Mouse (Mus musculus): Measurements from ENCODE around the gene Mrpl46. TPM values are rescaled to one million over a fixed set of nuclear protein-coding genes. Genes with fewer than 3 reads are reported as not detected.
A peak's percentile ranks its signal among the peaks of the same experiment; 100 is the strongest.

Mrpl46 gene
- 39.5 and 40.5 TPM in 2 replicates for polyA plus RNA-seq (2015; fragmentation: Nextera tagmentation; extraction: Ambion mirVana)

DNA sequence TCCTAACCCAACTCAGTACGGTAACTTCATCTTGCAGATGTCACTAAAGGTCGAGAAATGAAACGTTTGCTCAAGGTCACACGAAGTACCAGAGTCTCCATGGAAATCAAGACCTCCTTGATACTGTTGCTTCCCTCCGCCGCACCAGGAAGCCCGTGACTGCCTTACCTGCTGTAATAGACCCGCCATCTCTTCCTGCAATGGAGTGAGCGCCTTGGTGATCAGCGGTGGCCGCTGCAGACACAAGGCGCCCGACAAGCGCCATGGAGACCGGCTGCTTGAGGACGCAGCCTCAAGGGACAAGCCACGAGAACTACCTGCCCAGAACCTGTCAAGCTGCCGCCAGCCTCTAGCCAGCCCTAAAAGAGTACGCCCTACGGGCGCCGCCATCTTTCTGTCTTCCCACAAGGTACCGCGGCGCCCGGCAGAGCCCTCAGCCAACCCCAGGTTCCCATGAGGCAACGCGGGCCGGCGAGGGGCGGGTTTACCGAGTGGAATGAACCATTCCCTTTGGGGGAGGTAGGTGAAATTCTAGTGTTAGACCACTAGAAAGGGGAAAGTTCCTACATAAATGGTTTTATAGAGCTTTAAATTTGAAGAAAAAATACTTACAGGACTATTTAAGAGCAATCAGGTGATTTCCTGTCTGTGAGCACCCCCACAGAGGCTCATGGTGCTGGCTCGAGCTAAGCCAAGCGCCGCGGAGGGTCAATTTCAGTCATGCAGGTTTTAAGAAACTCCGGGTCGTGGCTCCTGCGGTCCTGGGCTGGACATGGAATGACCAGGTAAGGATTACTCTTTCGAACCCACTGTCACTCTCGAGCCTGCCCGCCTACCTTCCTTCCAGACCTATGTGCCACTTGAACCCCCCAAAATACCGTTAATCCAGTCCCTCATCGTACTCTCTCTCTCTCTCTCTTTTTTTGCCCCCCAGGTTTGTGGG, at the start of gene Mrpl46, which contains the start of gene Mrps11:
Mrpl46 (minus strand) TSS at position 893 of the 943 bp plus-strand sequence.
Mrps11 (plus strand) TSS at position 481 of the 943 bp plus-strand sequence.
- H3K36me3 ChIP-seq (replicated peaks) = peaks cover 47% of the 10 kb centered on the region
- H3K27me3 ChIP-seq = no peaks in the 10 kb centered on the region
- H3K9ac ChIP-seq = peak within 1 kb of the TSS; percentile 81
- peaks cover 36% of the 10 kb centered on the region for H3K4me1 ChIP-seq (replicated peaks)
- WGBS (ENCODE audit: insufficient replicate concordance) = under 1% methylated on average over 44 of the region's 44 CpGs
- peak within 1 kb of the TSS; percentile 78 for H3K4me2 ChIP-seq
- ATAC-seq (ENCODE audit: insufficient read depth) = peak; percentile 98
- H3K4me3 ChIP-seq (replicated peaks) = peak within 1 kb of the TSS; percentile 90
- H3K27ac ChIP-seq (replicated peaks) = peak within 1 kb of the TSS; percentile 69
- no peaks in the 10 kb centered on the region for H3K9me3 ChIP-seq (replicated peaks)

DNA sequence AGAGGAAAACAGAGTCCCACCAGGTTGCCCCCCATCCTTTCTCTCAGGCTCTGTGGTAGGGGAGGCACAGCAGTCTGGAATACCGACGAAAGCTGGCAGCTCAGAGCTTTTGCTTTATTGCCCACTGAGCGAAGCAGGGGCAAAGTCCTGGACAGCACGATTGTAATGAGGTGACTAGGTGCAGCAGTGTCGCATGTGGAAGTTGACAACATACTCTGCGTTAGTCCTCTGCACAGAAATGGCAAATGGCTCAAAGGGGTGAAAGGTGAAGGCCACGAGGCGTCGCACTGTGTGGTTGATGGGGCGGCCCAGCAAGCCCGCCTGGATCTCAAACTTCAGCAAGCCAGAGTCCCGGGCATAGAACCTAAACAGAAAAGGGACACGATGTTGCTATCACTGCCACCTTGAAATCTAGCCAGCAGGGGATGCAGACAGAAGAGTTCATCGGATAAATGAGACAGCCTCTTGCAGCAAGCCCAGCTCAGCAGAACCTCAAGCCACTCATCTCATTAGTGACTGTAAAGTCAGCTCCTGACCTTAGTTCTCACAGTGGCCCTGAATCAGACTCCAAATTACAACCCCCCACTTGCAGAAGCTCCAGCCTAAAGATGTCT, 44.5 kb upstream of the Mrpl46 start:
- Histone ChIP-seq H3K4me3 (replicated peaks) (no peak overlapping the region), H3K4me1 (replicated peaks) (no peaks in the 10 kb centered on the region), H3K36me3 (replicated peaks) (peaks cover 44% of the 10 kb centered on the region), H3K27ac (replicated peaks) (no peak overlapping the region), H3K9me3 (replicated peaks) (no peaks in the 10 kb centered on the region), H3K4me2 (no peak overlapping the region), H3K27me3 (no peaks in the 10 kb centered on the region), H3K9ac (no peak overlapping the region)
- WGBS (ENCODE audit: insufficient replicate concordance) = 74% methylated on average over 14 of the region's 14 CpGs
- no peak; the same call in 1 of the 2 replicates for ATAC-seq (ENCODE audit: insufficient read depth)

DNA sequence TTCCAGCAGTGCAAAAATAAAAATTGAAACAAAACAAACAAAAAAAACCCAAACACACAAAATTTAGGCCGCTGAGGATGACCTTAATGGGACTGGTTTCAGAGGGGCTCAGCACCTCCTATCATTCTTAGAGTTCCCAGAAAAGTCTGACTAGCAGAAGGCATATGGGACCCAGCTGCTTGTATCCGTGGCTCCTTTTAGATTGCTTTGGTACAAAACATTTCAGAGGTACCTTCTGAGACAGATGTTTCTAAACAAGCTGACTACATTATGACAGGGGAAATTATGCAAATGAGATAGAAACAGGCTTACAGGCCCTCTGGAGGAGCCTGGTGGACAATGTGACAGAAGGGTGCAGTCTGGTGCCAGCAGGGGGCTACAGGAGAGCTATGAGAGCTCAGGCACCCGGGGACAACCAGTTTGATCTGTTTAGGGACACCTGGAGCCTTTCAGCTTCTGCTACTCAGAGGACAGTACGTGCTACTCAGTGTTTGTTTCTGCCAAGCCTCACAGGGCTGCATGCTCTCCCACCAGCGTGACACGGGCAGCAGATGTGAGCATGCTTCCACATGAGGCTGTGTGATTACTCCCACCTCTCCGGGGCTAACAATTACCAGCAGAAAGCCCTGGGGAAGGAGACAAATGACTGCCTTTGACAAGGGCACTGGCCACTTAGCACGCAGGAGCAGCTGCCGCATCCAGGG, 43.5 kb upstream of the Mrpl46 start:
- H3K4me2 ChIP-seq = no peak overlapping the region
- H3K36me3 ChIP-seq (replicated peaks) = peaks cover 44% of the 10 kb centered on the region
- H3K4me1 ChIP-seq (replicated peaks) = no peaks in the 10 kb centered on the region
- no peak overlapping the region for H3K27ac ChIP-seq (replicated peaks)
- no peak overlapping the region for H3K9ac ChIP-seq
- no peak overlapping the region for H3K4me3 ChIP-seq (replicated peaks)
- no peaks in the 10 kb centered on the region for H3K9me3 ChIP-seq (replicated peaks)
- H3K27me3 ChIP-seq = no peaks in the 10 kb centered on the region
- no peak; the same call in 1 of the 2 replicates for ATAC-seq (ENCODE audit: insufficient read depth)
- WGBS (ENCODE audit: insufficient replicate concordance) = 69% methylated on average over 9 of the region's 9 CpGs

DNA sequence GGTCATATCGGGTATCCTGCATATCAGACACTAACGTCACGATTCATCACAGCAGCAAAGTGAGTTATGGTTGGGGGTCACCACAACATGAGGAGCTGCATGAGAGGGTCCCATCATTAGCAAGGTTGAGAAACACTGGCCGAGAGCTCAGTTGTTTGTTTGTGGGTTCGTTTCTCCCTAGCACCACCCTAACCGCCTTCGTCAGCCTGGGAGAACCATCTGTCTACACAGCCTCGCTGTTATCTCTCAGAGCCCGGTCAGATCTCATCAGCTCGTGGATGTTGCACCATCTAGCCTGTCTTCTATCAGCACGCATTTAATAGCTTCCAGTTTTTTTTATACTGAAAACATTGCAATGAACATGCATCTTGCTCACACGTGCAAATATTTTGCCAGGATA, 35.0 kb upstream of the Mrpl46 start:
- ATAC-seq (ENCODE audit: insufficient read depth) = no peak
- H3K9me3 ChIP-seq (replicated peaks) = no peaks in the 10 kb centered on the region
- H3K27ac ChIP-seq (replicated peaks) = no peak overlapping the region
- no peak overlapping the region for H3K4me3 ChIP-seq (replicated peaks)
- WGBS (ENCODE audit: insufficient replicate concordance) = 39% methylated on average over 12 of the region's 12 CpGs
- H3K27me3 ChIP-seq = no peaks in the 10 kb centered on the region
- H3K4me1 ChIP-seq (replicated peaks) = peaks cover 16% of the 10 kb centered on the region
- no peak overlapping the region for H3K9ac ChIP-seq
- no peak overlapping the region for H3K4me2 ChIP-seq
- no peaks in the 10 kb centered on the region for H3K36me3 ChIP-seq (replicated peaks)

DNA sequence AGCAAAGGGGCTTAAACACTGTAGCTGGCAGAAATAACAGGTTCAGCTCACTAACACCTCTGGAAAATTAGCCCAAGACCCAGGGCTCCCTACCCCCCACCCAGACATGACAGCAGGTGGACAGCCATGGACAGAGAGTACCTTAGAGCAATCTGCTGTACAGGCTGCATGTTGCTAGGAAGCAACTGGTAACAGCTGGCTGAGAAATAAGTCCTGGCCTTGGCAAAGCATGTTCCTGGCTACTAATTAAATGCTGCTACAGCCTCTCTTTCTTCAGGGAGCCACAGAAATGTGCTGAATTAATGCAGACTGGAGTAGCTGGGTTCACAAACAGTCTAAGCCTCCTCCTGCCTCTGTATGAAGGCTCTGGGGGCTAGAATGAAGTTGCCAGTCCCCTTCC, 31.4 kb upstream of the Mrpl46 start:
- no peak overlapping the region for H3K27ac ChIP-seq (replicated peaks)
- H3K9ac ChIP-seq = no peak overlapping the region
- H3K4me3 ChIP-seq (replicated peaks) = no peak overlapping the region
- H3K4me2 ChIP-seq = no peak overlapping the region
- H3K9me3 ChIP-seq (replicated peaks) = no peaks in the 10 kb centered on the region
- no peak for ATAC-seq (ENCODE audit: insufficient read depth)
- H3K36me3 ChIP-seq (replicated peaks) = no peaks in the 10 kb centered on the region
- no peaks in the 10 kb centered on the region for H3K27me3 ChIP-seq
- H3K4me1 ChIP-seq (replicated peaks) = peaks cover 18% of the 10 kb centered on the region

DNA sequence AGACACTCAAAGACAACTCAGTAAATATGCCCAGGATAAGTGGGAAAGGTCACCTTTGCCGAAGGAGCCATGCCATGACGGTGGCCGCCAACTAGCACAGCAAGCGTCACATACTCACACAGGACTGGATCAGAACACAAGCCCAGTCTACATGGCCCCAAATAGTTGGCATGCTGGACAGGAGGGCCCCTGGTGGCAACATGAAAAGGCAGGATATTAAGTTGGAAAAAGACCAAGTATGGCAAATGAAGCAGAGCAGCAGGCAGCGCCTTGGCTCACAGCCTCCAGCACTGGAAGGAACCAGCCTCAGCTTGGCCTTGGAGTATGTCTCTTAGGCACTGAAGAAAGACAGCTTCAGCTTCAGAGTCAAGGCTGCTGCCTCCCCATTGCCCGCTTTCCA, 30.5 kb upstream of the Mrpl46 start:
- Histone ChIP-seq H3K36me3 (replicated peaks) (no peaks in the 10 kb centered on the region), H3K27me3 (no peaks in the 10 kb centered on the region), H3K9me3 (replicated peaks) (no peaks in the 10 kb centered on the region), H3K4me3 (replicated peaks) (no peak overlapping the region), H3K4me2 (no peak overlapping the region), H3K27ac (replicated peaks) (no peak overlapping the region), H3K4me1 (replicated peaks) (peaks cover 18% of the 10 kb centered on the region), H3K9ac (no peak overlapping the region)
- no peak for ATAC-seq (ENCODE audit: insufficient read depth)
- 81% methylated on average over 6 of the region's 6 CpGs for WGBS (ENCODE audit: insufficient replicate concordance)

DNA sequence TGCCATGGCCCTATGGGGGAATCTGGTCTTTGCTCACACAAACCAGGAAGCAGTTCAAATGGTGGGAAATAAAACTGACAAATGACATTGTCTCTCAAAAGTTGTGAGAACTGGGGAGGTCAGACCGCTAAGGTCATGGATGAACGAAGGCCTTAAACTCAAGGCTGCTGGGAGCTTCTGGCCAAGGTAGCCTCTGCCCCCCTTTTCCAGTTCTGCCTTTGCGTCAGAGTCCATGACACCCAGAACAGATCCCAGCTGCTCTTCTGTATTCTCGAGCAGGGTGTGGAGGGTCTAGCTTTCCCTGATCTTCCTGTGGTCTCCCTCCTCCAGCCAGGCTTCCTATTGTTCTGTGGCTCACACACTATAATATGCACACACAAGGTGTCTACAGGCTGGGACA, 23.9 kb upstream of the Mrpl46 start:
- no peak for ATAC-seq (ENCODE audit: insufficient read depth)
- Histone ChIP-seq H3K27me3 (no peaks in the 10 kb centered on the region), H3K27ac (replicated peaks) (no peak overlapping the region), H3K4me3 (replicated peaks) (no peak overlapping the region), H3K36me3 (replicated peaks) (no peaks in the 10 kb centered on the region), H3K4me2 (no peak overlapping the region), H3K9me3 (replicated peaks) (no peaks in the 10 kb centered on the region), H3K9ac (no peak overlapping the region), H3K4me1 (replicated peaks) (peaks cover 15% of the 10 kb centered on the region; the same call in 1 of the 2 replicates)
- 59% methylated on average over 4 of the region's 4 CpGs for WGBS (ENCODE audit: insufficient replicate concordance)

DNA sequence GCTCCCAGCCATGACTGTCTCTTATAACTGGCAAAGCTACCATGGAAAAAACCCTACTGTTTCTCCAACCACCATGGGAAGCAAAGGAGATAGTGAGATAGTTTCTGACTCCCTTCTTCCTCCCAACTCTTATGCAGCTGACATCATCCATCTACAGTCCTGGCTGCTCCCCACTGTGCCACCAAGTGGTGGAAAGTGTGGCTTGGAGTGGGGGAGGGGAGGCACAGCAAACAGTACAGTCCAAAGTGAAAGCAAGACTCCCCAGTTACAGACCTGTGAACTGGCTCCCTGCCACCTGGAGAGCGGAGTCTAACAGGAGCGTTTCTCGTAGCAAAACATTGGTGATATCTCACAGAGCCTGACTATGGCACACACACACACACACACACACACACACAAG, 20.5 kb upstream of the Mrpl46 start:
- no peak overlapping the region for H3K4me3 ChIP-seq (replicated peaks)
- H3K36me3 ChIP-seq (replicated peaks) = no peaks in the 10 kb centered on the region
- H3K27me3 ChIP-seq = no peaks in the 10 kb centered on the region
- no peak for ATAC-seq (ENCODE audit: insufficient read depth)
- H3K27ac ChIP-seq (replicated peaks) = no peak overlapping the region
- H3K9ac ChIP-seq = no peak overlapping the region
- no peak overlapping the region for H3K4me2 ChIP-seq
- no peaks in the 10 kb centered on the region for H3K9me3 ChIP-seq (replicated peaks)
- WGBS (ENCODE audit: insufficient replicate concordance) = 77% methylated on average over 3 of the region's 3 CpGs
- peaks cover 47% of the 10 kb centered on the region for H3K4me1 ChIP-seq (replicated peaks)

DNA sequence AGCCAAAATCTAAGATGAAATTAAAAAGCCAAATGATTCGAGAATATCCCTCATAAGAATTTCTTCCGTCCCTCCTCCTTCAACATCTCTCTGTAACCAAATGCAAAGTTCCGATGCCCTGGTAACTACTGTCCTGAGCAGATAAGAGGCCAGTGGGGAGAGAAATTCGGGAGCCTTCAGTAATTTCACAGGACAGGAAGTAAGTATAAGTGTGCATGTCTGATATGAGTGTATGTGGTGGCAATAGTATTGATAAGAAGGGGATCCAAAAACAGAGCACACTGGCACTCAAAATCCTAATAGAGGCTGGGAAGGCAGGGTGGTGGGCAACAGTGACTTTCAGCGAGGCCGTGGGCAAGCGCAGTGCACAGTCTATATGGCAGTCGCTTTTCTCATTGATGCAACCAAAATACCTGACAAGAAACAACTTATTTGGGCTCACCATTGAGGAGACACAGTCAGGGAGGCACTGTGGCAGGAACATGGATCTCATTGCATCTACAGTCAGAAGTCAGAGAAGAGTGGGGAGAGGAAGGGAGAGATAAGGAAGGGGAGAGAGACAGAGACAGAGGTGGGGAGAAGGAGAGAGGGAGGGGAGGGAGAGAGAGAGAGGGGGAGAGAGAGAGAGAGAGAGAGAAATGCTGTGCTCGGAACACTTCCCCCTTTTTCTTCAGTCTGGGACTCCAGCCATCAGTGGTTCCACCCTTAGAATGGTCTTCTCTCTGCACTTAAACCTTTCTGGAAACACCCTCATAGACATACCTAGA, 16.6 kb upstream of the Mrpl46 start:
- 15% methylated on average over 9 of the region's 9 CpGs for WGBS (ENCODE audit: insufficient replicate concordance)
- Histone ChIP-seq H3K27me3 (no peaks in the 10 kb centered on the region), H3K9ac (no peak overlapping the region; the same call in 1 of the 2 replicates), H3K36me3 (replicated peaks) (no peaks in the 10 kb centered on the region), H3K27ac (replicated peaks) (peak overlapping the region; percentile 86), H3K9me3 (replicated peaks) (no peaks in the 10 kb centered on the region), H3K4me1 (replicated peaks) (peaks cover 80% of the 10 kb centered on the region), H3K4me3 (replicated peaks) (peak overlapping the region; percentile 7; the same call in 1 of the 2 replicates), H3K4me2 (peak overlapping the region; percentile 58)
- peak; percentile 96 for ATAC-seq (ENCODE audit: insufficient read depth)

DNA sequence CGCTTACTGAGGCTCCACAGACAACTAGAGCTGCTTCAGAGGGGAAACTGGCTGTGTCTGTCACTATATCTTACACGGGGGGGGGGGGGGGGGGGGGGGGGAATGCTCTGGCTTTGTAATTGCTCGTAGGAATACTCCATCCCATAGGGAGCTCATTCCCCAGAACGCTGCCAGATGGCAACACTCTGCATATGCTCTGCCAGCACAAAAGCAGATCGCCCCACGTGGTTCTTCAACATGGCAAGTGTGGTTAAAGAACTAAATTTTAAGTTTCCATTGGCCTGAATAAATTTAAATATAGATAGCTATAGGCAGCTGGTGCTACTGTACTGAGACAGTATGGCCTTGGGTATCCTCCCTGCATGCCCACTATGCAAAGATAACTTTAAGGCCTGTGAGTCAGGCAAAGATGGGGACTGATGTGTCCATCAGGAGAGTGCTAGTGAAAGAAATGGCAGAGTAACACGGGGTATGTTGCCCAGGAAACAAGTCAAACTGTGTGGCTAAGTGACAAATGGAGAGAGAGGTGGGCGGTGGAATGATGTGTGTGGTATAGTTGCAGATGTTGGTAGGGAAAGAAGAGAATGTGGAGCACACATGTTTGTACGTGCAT, 14.6 kb upstream of the Mrpl46 start:
- no peaks in the 10 kb centered on the region for H3K27me3 ChIP-seq
- H3K27ac ChIP-seq (replicated peaks) = peak overlapping the region; percentile 86
- no peak overlapping the region for H3K4me3 ChIP-seq (replicated peaks)
- ATAC-seq (ENCODE audit: insufficient read depth) = no peak
- H3K4me2 ChIP-seq = no peak overlapping the region
- H3K36me3 ChIP-seq (replicated peaks) = peaks cover under 1% of the 10 kb centered on the region; the same call in 1 of the 2 replicates
- WGBS (ENCODE audit: insufficient replicate concordance) = 64% methylated on average over 9 of the region's 9 CpGs
- no peak overlapping the region for H3K9ac ChIP-seq
- H3K9me3 ChIP-seq (replicated peaks) = no peaks in the 10 kb centered on the region
- peaks cover 82% of the 10 kb centered on the region for H3K4me1 ChIP-seq (replicated peaks)

Data from liver, embryonic 15.5 days (tissue).